Mouse (Mus musculus): ENCODE data around the gene Nutm1. TPM values are rescaled to one million over a fixed set of nuclear protein-coding genes. Genes with fewer than 3 reads are reported as not detected.

The Nutm1 gene
- polyA plus RNA-seq, 1 experiment from 2014 or later, result not detected

Other genes with a start within 250 kb of the Nutm1 start
- gene Olfr1310, start 246.6 kb downstream of the Nutm1 start, polyA plus RNA-seq (2014; fragmentation: Nextera tagmentation; extraction: Ambion mirVana), result not detected in 2 replicates
- gene Olfr1311, start 234.9 kb downstream of the Nutm1 start, polyA plus RNA-seq (2014; fragmentation: Nextera tagmentation; extraction: Ambion mirVana), result not detected in 2 replicates
- gene Olfr1312, start 209.1 kb downstream of the Nutm1 start, polyA plus RNA-seq (2014; fragmentation: Nextera tagmentation; extraction: Ambion mirVana), result not detected in 2 replicates
- gene Olfr1313, start 181.4 kb downstream of the Nutm1 start, polyA plus RNA-seq (2014; fragmentation: Nextera tagmentation; extraction: Ambion mirVana), result not detected in 2 replicates
- gene Olfr1314, start 162.5 kb downstream of the Nutm1 start, polyA plus RNA-seq (2014; fragmentation: Nextera tagmentation; extraction: Ambion mirVana), result not detected in 2 replicates
- gene Olfr1315-ps1, start 143.9 kb downstream of the Nutm1 start, polyA plus RNA-seq (2014; fragmentation: Nextera tagmentation; extraction: Ambion mirVana), result not detected in 2 replicates
- not detected in 2 replicates for gene Olfr1316, start 124.3 kb downstream of the Nutm1 start, polyA plus RNA-seq (2014; fragmentation: Nextera tagmentation; extraction: Ambion mirVana)
- not detected in 2 replicates for gene Olfr1317, start 119.0 kb downstream of the Nutm1 start, polyA plus RNA-seq (2014; fragmentation: Nextera tagmentation; extraction: Ambion mirVana)
- gene Olfr1318, start 105.1 kb downstream of the Nutm1 start, polyA plus RNA-seq (2014; fragmentation: Nextera tagmentation; extraction: Ambion mirVana), result not detected in 2 replicates
- gene Lpcat4, start 19.8 kb downstream of the Nutm1 start, polyA plus RNA-seq (2014; fragmentation: Nextera tagmentation; extraction: Ambion mirVana), result 14.2 TPM in 2 replicates
- 180 and 182 TPM in 2 replicates for gene Nop10, start 2.6 kb upstream of the Nutm1 start, polyA plus RNA-seq (2014; fragmentation: Nextera tagmentation; extraction: Ambion mirVana)
- gene Slc12a6, start 6.5 kb upstream of the Nutm1 start, polyA plus RNA-seq (2014; fragmentation: Nextera tagmentation; extraction: Ambion mirVana), result 9.7 TPM in 2 replicates
- 0.08 TPM in 1 of 2 replicates, not detected in the other for gene Gm21985, start 7.0 kb upstream of the Nutm1 start, polyA plus RNA-seq (2014; fragmentation: Nextera tagmentation; extraction: Ambion mirVana)
- 103 and 106 TPM in 2 replicates for gene Emc4, start 108.7 kb upstream of the Nutm1 start, polyA plus RNA-seq (2014; fragmentation: Nextera tagmentation; extraction: Ambion mirVana)
- gene Katnbl1, start 119.9 kb upstream of the Nutm1 start, polyA plus RNA-seq (2014; fragmentation: Nextera tagmentation; extraction: Ambion mirVana), result 50.3 and 50.7 TPM in 2 replicates
- 9.4 and 10.2 TPM in 2 replicates for gene Emc7, start 195.7 kb upstream of the Nutm1 start, polyA plus RNA-seq (2014; fragmentation: Nextera tagmentation; extraction: Ambion mirVana)
- 0.12 TPM in 1 of 2 replicates, not detected in the other for gene Chrm5, start 221.5 kb upstream of the Nutm1 start, polyA plus RNA-seq (2014; fragmentation: Nextera tagmentation; extraction: Ambion mirVana)
- gene Aven, start 233.7 kb upstream of the Nutm1 start, polyA plus RNA-seq (2014; fragmentation: Nextera tagmentation; extraction: Ambion mirVana), result 8.7 and 8.8 TPM in 2 replicates